ENCODE assay signal across 19 mouse cellular contexts in the genomic region with DNA sequence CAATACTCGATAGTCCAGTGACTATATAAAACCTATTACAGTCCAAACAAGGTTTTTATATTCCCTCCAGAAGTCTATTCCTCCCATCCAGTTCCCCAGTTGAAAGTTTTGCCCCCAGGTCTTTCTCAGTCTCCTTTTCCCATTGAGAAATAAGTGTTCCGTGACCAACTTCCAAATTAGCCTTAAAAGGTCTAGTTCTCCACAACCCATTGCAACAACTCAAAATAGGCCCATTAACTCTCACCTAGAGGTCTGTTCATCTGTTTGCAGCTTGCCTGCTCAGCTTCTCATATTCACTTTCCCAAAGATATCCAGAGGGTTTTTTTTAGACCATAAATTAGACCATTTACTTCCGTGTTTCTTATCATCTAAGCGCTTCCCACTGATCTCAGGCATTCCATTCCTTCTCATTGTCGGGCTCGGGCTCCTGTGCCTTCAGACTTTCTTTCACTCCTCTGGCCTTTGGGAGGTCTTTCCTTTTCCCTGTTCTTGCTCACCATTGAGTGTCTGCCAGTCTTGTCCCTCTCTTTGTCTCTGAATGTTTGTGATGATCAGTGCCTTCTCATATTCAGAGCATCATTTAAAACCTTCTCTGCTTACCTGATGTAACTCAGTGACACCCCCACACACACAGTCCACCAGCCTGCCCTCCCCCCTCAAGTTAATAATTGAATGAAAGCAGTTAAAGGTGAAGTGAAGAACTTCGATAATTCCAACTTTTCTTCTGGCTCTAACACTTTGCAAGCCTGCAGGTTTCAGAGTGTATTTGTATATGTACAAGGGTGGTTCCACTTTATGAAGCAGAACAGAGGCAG.
DNase-seq lines count a peak whose midpoint lies in the region; ATAC-seq and TF ChIP-seq lines count a peak whose summit lies in the region.
"Had no signal": no experiment of that assay in that cellular context is flagged by ENCODE, and none has a peak within 500 bp of the region (broad histone marks: within the 10 kb centered on the region; RNA-seq: fewer than 3 reads in every experiment).

No protein-coding gene starts in this region.

- peak overlapping the region; percentile 31 for H3K4me2 ChIP-seq in intestine, embryonic 15.5 days (replicated peaks)
- H3K4me2 ChIP-seq in kidney, embryonic 16.5 days (replicated peaks; ENCODE audit: low read depth, low read length): peak overlapping the region; percentile 18; the same call in 1 of the 2 replicates
- H3K4me2 ChIP-seq in liver, postnatal 0 days (ENCODE audit: low read depth, low read length): peak overlapping the region; percentile 53
- H3K4me2 ChIP-seq in hindbrain, embryonic 16.5 days (ENCODE audit: low read length): no peak overlapping the region
- H3K4me2 ChIP-seq: hindbrain, embryonic 12.5 days; limb, embryonic 12.5 days; lung, embryonic 14.5 days had no signal

- peak; percentile 92 for ATAC-seq in intestine, embryonic 15.5 days
- ATAC-seq in kidney, embryonic 16.5 days (ENCODE audit: low FRiP score, low TSS enrichment): no peak
- peak; percentile 72 for ATAC-seq in liver, postnatal 0 days
- ATAC-seq in hindbrain, embryonic 16.5 days: no peak
- ATAC-seq: CD4-positive, CD25-positive, alpha-beta regulatory T cell, adult 4 months had no signal

- H3K4me3 ChIP-seq in kidney, adult 2 months (ENCODE audit: insufficient read depth, low read depth, low read length): no peak overlapping the region
- H3K4me3 ChIP-seq in intestine, embryonic 15.5 days (replicated peaks): no peak overlapping the region
- H3K4me3 ChIP-seq in kidney, embryonic 16.5 days (ENCODE audit: low read length): no peak overlapping the region
- peak overlapping the region; percentile 24 for H3K4me3 ChIP-seq in liver, postnatal 0 days (ENCODE audit: low read depth, low read length)
- no peak overlapping the region for H3K4me3 ChIP-seq in hindbrain, embryonic 16.5 days (ENCODE audit: low read length)
- H3K4me3 ChIP-seq: heart, adult 2 months; hindbrain, embryonic 12.5 days; layer of hippocampus, adult 2 months; limb, embryonic 12.5 days; megakaryocyte, embryonic 14.5 days had no signal

- no peak overlapping the region for H3K9ac ChIP-seq in intestine, embryonic 15.5 days
- H3K9ac ChIP-seq in kidney, embryonic 16.5 days (replicated peaks; ENCODE audit: low read length): no peak overlapping the region
- no peak overlapping the region for H3K9ac ChIP-seq in liver, postnatal 0 days (replicated peaks)
- H3K9ac ChIP-seq in hindbrain, embryonic 16.5 days (ENCODE audit: low read depth, low read length): no peak overlapping the region
- H3K9ac ChIP-seq: hindbrain, embryonic 12.5 days; limb, embryonic 12.5 days; lung, embryonic 14.5 days had no signal

- H3K27ac ChIP-seq in kidney, adult 2 months (ENCODE audit: insufficient read depth, low read depth, low read length): peak overlapping the region; percentile 83
- peak overlapping the region; percentile 54; the same call in 1 of the 2 replicates for H3K27ac ChIP-seq in intestine, embryonic 15.5 days
- no peak overlapping the region for H3K27ac ChIP-seq in kidney, embryonic 16.5 days (ENCODE audit: low read length)
- H3K27ac ChIP-seq in liver, postnatal 0 days (ENCODE audit: low read depth): peak overlapping the region; percentile 70; the same call in 1 of the 2 replicates
- no peak overlapping the region for H3K27ac ChIP-seq in hindbrain, embryonic 16.5 days (ENCODE audit: low read depth, low read length)
- H3K27ac ChIP-seq: heart, adult 2 months; hindbrain, embryonic 12.5 days; layer of hippocampus, adult 2 months; limb, embryonic 12.5 days had no signal

- TF ChIP-seq EP300 in liver, postnatal 0 days (IDR thresholded peaks at IDR 0.05; ENCODE audit: low read depth): no peak

- TF ChIP-seq POLR2A in kidney, adult 2 months (IDR thresholded peaks at IDR 0.05; ENCODE audit: low read depth, low read length): no peak

- 38% methylated on average over 7 of the region's 7 CpGs for WGBS in kidney, adult 2 months
- 54% methylated on average over 7 of the region's 7 CpGs for WGBS in intestine, embryonic 15.5 days
- 34% methylated on average over 7 of the region's 7 CpGs for WGBS in kidney, embryonic 16.5 days
- 48% methylated on average over 7 of the region's 7 CpGs for WGBS in liver, postnatal 0 days (ENCODE audit: insufficient replicate concordance)
- 81% methylated on average over 7 of the region's 7 CpGs for WGBS in hindbrain, embryonic 16.5 days

- peaks cover 10% of the 10 kb centered on the region for H3K4me1 ChIP-seq in kidney, adult 2 months (ENCODE audit: control insufficient read depth, insufficient read depth, low read length)
- no peaks in the 10 kb centered on the region for H3K4me1 ChIP-seq in intestine, embryonic 15.5 days (replicated peaks)
- peaks cover 18% of the 10 kb centered on the region for H3K4me1 ChIP-seq in kidney, embryonic 16.5 days (ENCODE audit: insufficient read depth, low read length)
- H3K4me1 ChIP-seq in liver, postnatal 0 days (ENCODE audit: insufficient read depth): peaks cover 6% of the 10 kb centered on the region; the same call in 1 of the 2 replicates
- H3K4me1 ChIP-seq in hindbrain, embryonic 16.5 days (ENCODE audit: control insufficient read depth, insufficient read depth, low read depth, low read length): no peaks in the 10 kb centered on the region
- H3K4me1 ChIP-seq: hindbrain, embryonic 12.5 days; limb, embryonic 12.5 days; megakaryocyte, embryonic 14.5 days had no signal

- peak; percentile 54 for DNase-seq in kidney, adult 2 months
- no peak for DNase-seq in kidney, postnatal 25 days
- peak; percentile 16 for DNase-seq in liver, postnatal 0 days
- no peak for DNase-seq in lung, postnatal 36 days
- DNase-seq: cerebellum, adult 18-20 months; cerebellum, postnatal 14 days; gastrocnemius, postnatal 36 days; heart, adult 2 months; lung, embryonic 14.5 days; midbrain, embryonic 14.5 days; spleen, adult 18-20 months had no signal

- H3K36me3 ChIP-seq in kidney, adult 2 months (ENCODE audit: control insufficient read depth, insufficient read depth, low read length): no peaks in the 10 kb centered on the region
- H3K36me3 ChIP-seq in intestine, embryonic 15.5 days: no peaks in the 10 kb centered on the region
- H3K36me3 ChIP-seq in kidney, embryonic 16.5 days (ENCODE audit: insufficient read depth, low read length): no peaks in the 10 kb centered on the region
- H3K36me3 ChIP-seq in liver, postnatal 0 days (replicated peaks; ENCODE audit: insufficient read depth, low read length): no peaks in the 10 kb centered on the region
- no peaks in the 10 kb centered on the region for H3K36me3 ChIP-seq in hindbrain, embryonic 16.5 days (ENCODE audit: control insufficient read depth, insufficient read depth, low read length)
- H3K36me3 ChIP-seq: hindbrain, embryonic 12.5 days; limb, embryonic 12.5 days had no signal

- no peaks in the 10 kb centered on the region for H3K27me3 ChIP-seq in kidney, adult 2 months (replicated peaks; ENCODE audit: control insufficient read depth, insufficient read depth, low read length)
- no peaks in the 10 kb centered on the region for H3K27me3 ChIP-seq in intestine, embryonic 15.5 days (replicated peaks)
- no peaks in the 10 kb centered on the region for H3K27me3 ChIP-seq in kidney, embryonic 16.5 days (ENCODE audit: insufficient read depth, low read length)
- H3K27me3 ChIP-seq in liver, postnatal 0 days (ENCODE audit: insufficient read depth, low read length): no peaks in the 10 kb centered on the region
- no peaks in the 10 kb centered on the region for H3K27me3 ChIP-seq in hindbrain, embryonic 16.5 days (replicated peaks; ENCODE audit: control insufficient read depth, insufficient read depth, low read length)
- H3K27me3 ChIP-seq: hindbrain, embryonic 12.5 days; limb, embryonic 12.5 days; megakaryocyte, embryonic 14.5 days had no signal

- H3K9me3 ChIP-seq in intestine, embryonic 15.5 days: no peaks in the 10 kb centered on the region
- H3K9me3 ChIP-seq in kidney, embryonic 16.5 days (ENCODE audit: low read length): no peaks in the 10 kb centered on the region
- H3K9me3 ChIP-seq in liver, postnatal 0 days (ENCODE audit: low read length): no peaks in the 10 kb centered on the region
- H3K9me3 ChIP-seq in hindbrain, embryonic 16.5 days (ENCODE audit: control insufficient read depth, low read length): no peaks in the 10 kb centered on the region
- H3K9me3 ChIP-seq: hindbrain, embryonic 12.5 days; limb, embryonic 12.5 days; megakaryocyte, embryonic 14.5 days had no signal

- no peak for TF ChIP-seq CTCF in kidney, adult 2 months (conservative IDR thresholded peaks at IDR 0.05; ENCODE audit: insufficient read depth, insufficient read length, low read depth, low read length)
- no peak for TF ChIP-seq CTCF in liver, postnatal 0 days (IDR thresholded peaks at IDR 0.05; ENCODE audit: low read depth)

Comparison
In these comparisons a context has a peak if more than half of its experiments do, and no peak if none do; other contexts are left out.
1. DNase-seq: peak in kidney, adult 2 months (single experiment) and liver, postnatal 0 days (single experiment); none in kidney, postnatal 25 days (0 of 2) and lung, postnatal 36 days (single experiment).
2. H3K27ac ChIP-seq: peak in kidney, adult 2 months (single experiment), intestine, embryonic 15.5 days (single experiment) and liver, postnatal 0 days (single experiment); none in kidney, embryonic 16.5 days (single experiment) and hindbrain, embryonic 16.5 days (single experiment).
3. ATAC-seq: peak in intestine, embryonic 15.5 days (single experiment) and liver, postnatal 0 days (single experiment); none in kidney, embryonic 16.5 days (single experiment) and hindbrain, embryonic 16.5 days (single experiment).